ENCODE assay signal across 8 mouse cellular contexts in genomic region chr4:129584884-129585608, GRCm38 (mm10). TPM values are rescaled to one million over a fixed set of nuclear protein-coding genes. Genes with fewer than 3 reads are reported as not detected.
DNase-seq lines count a peak whose midpoint lies in the region; ATAC-seq and TF ChIP-seq lines count a peak whose summit lies in the region.

No protein-coding gene starts in this region.

- intact Hi-C loops in heart, postnatal 25 days (cut with DNase I) = loop anchor here (1.0 kb wide), 1 partner anchor 23 kb away; no protein-coding TSS in a partner anchor

- H3K4me2 ChIP-seq in forebrain, embryonic 14.5 days (ENCODE audit: low read length) = peak overlapping the region; percentile 49

- no peak for TF ChIP-seq EP300 in ES-Bruce4 (IDR thresholded peaks at IDR 0.05; ENCODE audit: insufficient read depth, low read depth, low read length)

- peak; percentile 83 for DNase-seq in c-Kit-positive CD71-positive TER-119-positive erythroid progenitor cells, embryonic 14.5 days (ENCODE audit: low spot score)
- DNase-seq in forebrain, embryonic 14.5 days (ENCODE audit: low spot score) = peak; percentile 69
- DNase-seq in heart, postnatal 25 days (ENCODE audit: low spot score) = peak; percentile 71
- peak; percentile 64 to 92 for DNase-seq in layer of hippocampus, adult 18-20 months (ENCODE audit: low spot score in 2 of 2)
- DNase-seq in lung, adult 2 months = peak; percentile 86
- peak; percentile 90 for DNase-seq in thymus, adult 2 months

- H3K27me3 ChIP-seq in ES-Bruce4 (ENCODE audit: control insufficient read depth, insufficient read depth, low read length, poor library complexity, severe bottlenecking) = no peaks in the 10 kb centered on the region
- H3K27me3 ChIP-seq in forebrain, embryonic 14.5 days (replicated peaks; ENCODE audit: control insufficient read depth, insufficient read depth, low read length) = no peaks in the 10 kb centered on the region
- H3K27me3 ChIP-seq in thymus, adult 2 months (ENCODE audit: control insufficient read depth, insufficient read depth, low read length) = no peaks in the 10 kb centered on the region

- H3K36me3 ChIP-seq in ES-Bruce4 (ENCODE audit: control insufficient read depth, insufficient read depth, low read length, poor library complexity, severe bottlenecking) = no peaks in the 10 kb centered on the region
- 0 out of 2 replicates have a peak, but pooled peaks cover under 1% of the 10 kb centered on the region for H3K36me3 ChIP-seq in forebrain, embryonic 14.5 days (ENCODE audit: control insufficient read depth, insufficient read depth, low read length)
- H3K36me3 ChIP-seq in thymus, adult 2 months (ENCODE audit: control insufficient read depth, insufficient read depth, low read length) = no peaks in the 10 kb centered on the region

- peak overlapping the region; percentile 55 for H3K9ac ChIP-seq in ES-Bruce4 (ENCODE audit: low read depth, poor library complexity, severe bottlenecking)
- peak overlapping the region; percentile 48 for H3K9ac ChIP-seq in forebrain, embryonic 14.5 days (ENCODE audit: low read length)

- H3K4me1 ChIP-seq in ES-Bruce4 (ENCODE audit: control insufficient read depth, insufficient read depth, low read length) = peaks cover 2% of the 10 kb centered on the region
- H3K4me1 ChIP-seq in forebrain, embryonic 14.5 days (ENCODE audit: control insufficient read depth, insufficient read depth, low read length) = no peaks in the 10 kb centered on the region
- H3K4me1 ChIP-seq in lung, adult 2 months (ENCODE audit: control insufficient read depth, insufficient read depth, low read length) = no peaks in the 10 kb centered on the region
- peaks cover 18% of the 10 kb centered on the region for H3K4me1 ChIP-seq in thymus, adult 2 months (replicated peaks; ENCODE audit: control insufficient read depth, insufficient read depth, low read length)

- peak; percentile 66 for TF ChIP-seq CTCF in ES-Bruce4 (IDR thresholded peaks at IDR 0.05; ENCODE audit: low read depth, low read length)
- peak; percentile 70 for TF ChIP-seq CTCF in lung, adult 2 months (IDR thresholded peaks at IDR 0.05; ENCODE audit: insufficient read depth, low read length)
- TF ChIP-seq CTCF in thymus, adult 2 months (IDR thresholded peaks at IDR 0.05; ENCODE audit: borderline replicate concordance, control insufficient read depth, extremely low read depth, insufficient read depth, low read length, poor library complexity) = peak; percentile 77; the same call in 1 of the 2 replicates

- peak overlapping the region; percentile 54 for H3K4me3 ChIP-seq in ES-Bruce4 (ENCODE audit: low read depth, low read length)
- peak overlapping the region; percentile 21 for H3K4me3 ChIP-seq in forebrain, embryonic 14.5 days (ENCODE audit: low read depth, low read length)
- H3K4me3 ChIP-seq in lung, adult 2 months (replicated peaks; ENCODE audit: extremely low read depth, low read depth, low read length) = peak overlapping the region; percentile 91
- peak overlapping the region; percentile 90 for H3K4me3 ChIP-seq in thymus, adult 2 months (ENCODE audit: control insufficient read depth, insufficient read depth, low read length)

- 2% methylated on average over 36 of the region's 36 CpGs for WGBS in forebrain, embryonic 14.5 days
- WGBS in lung, adult 2 months = 1% methylated on average over 36 of the region's 36 CpGs
- 4% methylated on average over 36 of the region's 36 CpGs for WGBS in thymus, adult 2 months

- ATAC-seq in forebrain, embryonic 14.5 days = peak; percentile 44; the same call in 1 of the 2 replicates
- peak; percentile 78 for ATAC-seq in neutrophil, adult 5-6 weeks (ENCODE audit: extremely low read depth, insufficient number of reproducible peaks, low FRiP score, poor library complexity, severe bottlenecking)

- no peaks in the 10 kb centered on the region for H3K9me3 ChIP-seq in ES-Bruce4 (replicated peaks; ENCODE audit: control insufficient read depth, insufficient read depth, low read length, poor library complexity, severe bottlenecking)
- no peaks in the 10 kb centered on the region for H3K9me3 ChIP-seq in forebrain, embryonic 14.5 days (replicated peaks; ENCODE audit: control insufficient read depth, low read length)

- peak overlapping the region; percentile 9 for H3K27ac ChIP-seq in ES-Bruce4 (ENCODE audit: insufficient read depth, low read length)
- H3K27ac ChIP-seq in forebrain, embryonic 14.5 days (ENCODE audit: low read depth, low read length) = no peak overlapping the region
- H3K27ac ChIP-seq in thymus, adult 2 months (ENCODE audit: control insufficient read depth, insufficient read depth, low read length) = peak overlapping the region; percentile 92

- no peak for TF ChIP-seq POLR2A in ES-Bruce4 (IDR thresholded peaks at IDR 0.05; ENCODE audit: insufficient read depth, low read length)
- 0 out of 2 replicates have a peak, but pooled peaks have one; percentile 2 for TF ChIP-seq POLR2A in lung, adult 2 months (IDR thresholded peaks at IDR 0.05; ENCODE audit: borderline replicate concordance, extremely low read depth, low read depth, low read length)
- TF ChIP-seq POLR2A in thymus, adult 2 months (IDR thresholded peaks at IDR 0.05; ENCODE audit: control insufficient read depth, extremely low read depth, insufficient read depth, low read length, poor library complexity) = 0 out of 2 replicates have a peak, but pooled peaks have one; percentile 46

RNA-seq across cellular contexts. Expression of gene Fam167b, which starts 6.7 kb away (rescaled TPM):
- not detected in 2 replicates for polyA plus RNA-seq in ES-Bruce4 (2011; ENCODE audit: insufficient read depth, insufficient read length, low read depth, missing spikeins)
- polyA plus RNA-seq in forebrain, embryonic 14.5 days (2014; fragmentation: Nextera tagmentation; extraction: Ambion mirVana) = not detected in 2 replicates
- 1 to 10 TPM in 1 of 2 experiments, under 1 TPM in 1; 0.70 to 1.0 TPM for total RNA-seq in heart, postnatal 25 days (2021)
- total RNA-seq in layer of hippocampus, adult 18-20 months (2021) = under 1 TPM; 0.51 to 0.74 TPM
- 1.9 and 2.7 TPM in 2 replicates for polyA plus RNA-seq in lung, adult 2 months (2012; rRNA removed)
- total RNA-seq in neutrophil, adult 5-6 weeks (2017) = 0.98 TPM in 1 of 2 replicates, not detected in the other
- 2.6 and 3.0 TPM in 2 replicates for polyA plus RNA-seq in thymus, adult 2 months (2012; rRNA removed)

RNA-seq across cellular contexts. Expression of gene Lck, which starts 11.6 kb away (rescaled TPM):
- polyA plus RNA-seq in ES-Bruce4 (2011; ENCODE audit: insufficient read depth, insufficient read length, low read depth, missing spikeins) = 18.7 and 20.1 TPM in 2 replicates
- 8.2 and 9.0 TPM in 2 replicates for polyA plus RNA-seq in forebrain, embryonic 14.5 days (2014; fragmentation: Nextera tagmentation; extraction: Ambion mirVana)
- total RNA-seq in heart, postnatal 25 days (2021) = 1 to 10 TPM in 1 of 2 experiments, under 1 TPM in 1; 0.47 to 1.2 TPM
- 1 to 10 TPM; 3.4 to 3.9 TPM for total RNA-seq in layer of hippocampus, adult 18-20 months (2021)
- polyA plus RNA-seq in lung, adult 2 months (2012; rRNA removed) = 7.9 and 11.8 TPM in 2 replicates
- 54.2 and 70.1 TPM in 2 replicates for total RNA-seq in neutrophil, adult 5-6 weeks (2017)
- polyA plus RNA-seq in thymus, adult 2 months (2012; rRNA removed) = 1,584 and 1,845 TPM in 2 replicates

RNA-seq across cellular contexts. Expression of gene Eif3i, which starts 15.4 kb away (rescaled TPM):
- polyA plus RNA-seq in ES-Bruce4 (2011; ENCODE audit: insufficient read depth, insufficient read length, low read depth, missing spikeins) = 252 and 266 TPM in 2 replicates
- 259 and 316 TPM in 2 replicates for polyA plus RNA-seq in forebrain, embryonic 14.5 days (2014; fragmentation: Nextera tagmentation; extraction: Ambion mirVana)
- total RNA-seq in heart, postnatal 25 days (2021) = 100 to 1,000 TPM; 119 to 129 TPM
- total RNA-seq in layer of hippocampus, adult 18-20 months (2021) = 100 to 1,000 TPM; 127 to 131 TPM
- polyA plus RNA-seq in lung, adult 2 months (2012; rRNA removed) = 148 and 197 TPM in 2 replicates
- total RNA-seq in neutrophil, adult 5-6 weeks (2017) = 72.7 and 74.6 TPM in 2 replicates
- 331 and 350 TPM in 2 replicates for polyA plus RNA-seq in thymus, adult 2 months (2012; rRNA removed)

RNA-seq across cellular contexts. Expression of gene Tmem234, which starts 15.4 kb away (rescaled TPM):
- polyA plus RNA-seq in ES-Bruce4 (2011; ENCODE audit: insufficient read depth, insufficient read length, low read depth, missing spikeins) = 86.6 and 94.0 TPM in 2 replicates
- 144 and 179 TPM in 2 replicates for polyA plus RNA-seq in forebrain, embryonic 14.5 days (2014; fragmentation: Nextera tagmentation; extraction: Ambion mirVana)
- 10 to 100 TPM; 38.5 to 42.3 TPM for total RNA-seq in heart, postnatal 25 days (2021)
- total RNA-seq in layer of hippocampus, adult 18-20 months (2021) = 10 to 100 TPM; 73.7 to 79.8 TPM
- 136 and 158 TPM in 2 replicates for polyA plus RNA-seq in lung, adult 2 months (2012; rRNA removed)
- 164 TPM in 2 replicates for total RNA-seq in neutrophil, adult 5-6 weeks (2017)
- polyA plus RNA-seq in thymus, adult 2 months (2012; rRNA removed) = 243 and 257 TPM in 2 replicates

RNA-seq across cellular contexts. Expression of gene Dcdc2b, which starts 29.0 kb away (rescaled TPM):
- 2.2 and 3.0 TPM in 2 replicates for polyA plus RNA-seq in ES-Bruce4 (2011; ENCODE audit: insufficient read depth, insufficient read length, low read depth, missing spikeins)
- 2.2 and 3.2 TPM in 2 replicates for polyA plus RNA-seq in forebrain, embryonic 14.5 days (2014; fragmentation: Nextera tagmentation; extraction: Ambion mirVana)
- total RNA-seq in heart, postnatal 25 days (2021) = 1 to 10 TPM in 1 of 2 experiments, under 1 TPM in 1; 0.61 to 1.5 TPM
- total RNA-seq in layer of hippocampus, adult 18-20 months (2021) = 1 to 10 TPM; 5.6 to 6.2 TPM
- polyA plus RNA-seq in lung, adult 2 months (2012; rRNA removed) = 16.0 and 17.8 TPM in 2 replicates
- total RNA-seq in neutrophil, adult 5-6 weeks (2017) = 0.49 and 3.8 TPM in 2 replicates
- 4.9 and 7.0 TPM in 2 replicates for polyA plus RNA-seq in thymus, adult 2 months (2012; rRNA removed)

Comparison
In these comparisons a context has a peak if more than half of its experiments do, and no peak if none do; other contexts are left out.
1. H3K4me3 ChIP-seq: peak in every context shown above with its lines; median percentile 91 in lung, adult 2 months; 90 in thymus, adult 2 months; 54 in ES-Bruce4; 21 in forebrain, embryonic 14.5 days.
2. RNA of gene Lck, which starts 11.6 kb away (polyA plus RNA-seq): 1,584 to 1,845 TPM in thymus, adult 2 months; 18.7 to 20.1 TPM in ES-Bruce4, 7.9 to 11.8 TPM in lung, adult 2 months and 8.2 to 9.0 TPM in forebrain, embryonic 14.5 days; every median in the first group is over 10 times any median in the second.
3. Peak in every context shown above with its lines, with median percentiles within 50 percentile points of each other: CTCF ChIP-seq and DNase-seq.